In genomic region chr4:123664951-123665661, GRCm38 (mm10) we compare ENCODE assay signal across 7 mouse cellular contexts. TPM values are rescaled to one million over a fixed set of nuclear protein-coding genes. Genes with fewer than 3 reads are reported as not detected.
A peak's percentile ranks its signal among the peaks of the same experiment; 100 is the strongest.
DNase-seq lines count a peak whose midpoint lies in the region; ATAC-seq lines count a peak whose summit lies in the region.

No protein-coding gene starts in this region.

- H3K4me3 ChIP-seq in limb, embryonic 12.5 days (replicated peaks) = peak overlapping the region; percentile 92
- peak overlapping the region; percentile 76 for H3K4me3 ChIP-seq in midbrain, embryonic 15.5 days

- WGBS in limb, embryonic 12.5 days = under 1% methylated on average over 48 of the region's 58 CpGs
- under 1% methylated on average over 37 of the region's 58 CpGs for WGBS in midbrain, embryonic 15.5 days

- intact Hi-C loops in heart, postnatal 10 days (cut with DNase I) = no loop called here

- DNase-seq in 3134 (ENCODE audit: extremely low read depth, insufficient read length, low spot score) = peak; percentile 73
- peak; percentile 72 for DNase-seq in embryo, embryonic 10.5 days (ENCODE audit: low spot score)
- DNase-seq in heart, postnatal 10 days = peak; percentile 64 to 68
- no peak for DNase-seq in layer of hippocampus, adult 9-11 months

- ATAC-seq in CD4-positive, CD25-positive, alpha-beta regulatory T cell, adult 4 months = peak; percentile 9
- ATAC-seq in limb, embryonic 12.5 days (ENCODE audit: insufficient number of reproducible peaks, insufficient read depth, low FRiP score, low TSS enrichment, low read depth) = peak; percentile 12; the same call in 1 of the 2 replicates
- ATAC-seq in midbrain, embryonic 15.5 days (replicated peaks) = peak; percentile 43

- H3K36me3 ChIP-seq in limb, embryonic 12.5 days = no peaks in the 10 kb centered on the region
- no peaks in the 10 kb centered on the region for H3K36me3 ChIP-seq in midbrain, embryonic 15.5 days (replicated peaks)

- H3K9me3 ChIP-seq in limb, embryonic 12.5 days = no peaks in the 10 kb centered on the region
- H3K9me3 ChIP-seq in midbrain, embryonic 15.5 days = no peaks in the 10 kb centered on the region

- peak overlapping the region; percentile 99 for H3K27ac ChIP-seq in limb, embryonic 12.5 days
- peak overlapping the region; percentile 98 for H3K27ac ChIP-seq in midbrain, embryonic 15.5 days

- peak overlapping the region; percentile 84 for H3K4me2 ChIP-seq in limb, embryonic 12.5 days
- H3K4me2 ChIP-seq in midbrain, embryonic 15.5 days = peak overlapping the region; percentile 85

- no peaks in the 10 kb centered on the region for H3K27me3 ChIP-seq in limb, embryonic 12.5 days
- no peaks in the 10 kb centered on the region for H3K27me3 ChIP-seq in midbrain, embryonic 15.5 days (replicated peaks)

- peaks cover 50% of the 10 kb centered on the region for H3K4me1 ChIP-seq in limb, embryonic 12.5 days (replicated peaks)
- peaks cover 65% of the 10 kb centered on the region for H3K4me1 ChIP-seq in midbrain, embryonic 15.5 days

- peak overlapping the region; percentile 99 for H3K9ac ChIP-seq in limb, embryonic 12.5 days (replicated peaks)
- H3K9ac ChIP-seq in midbrain, embryonic 15.5 days = peak overlapping the region; percentile 92

RNA-seq across cellular contexts. Expression of gene Macf1, which starts 19.1 kb away (rescaled TPM):
- 100 to 1,000 TPM; 161 to 185 TPM for polyA plus RNA-seq in CD4-positive, CD25-positive, alpha-beta regulatory T cell, adult 4 months (2017; shearing (Covaris generic))
- total RNA-seq in heart, postnatal 10 days (2021) = 100 to 1,000 TPM; 316 to 364 TPM
- 61.5 and 62.1 TPM in 2 replicates for polyA plus RNA-seq in limb, embryonic 12.5 days (2016; fragmentation: Nextera tagmentation; extraction: Ambion mirVana)
- polyA plus RNA-seq in midbrain, embryonic 15.5 days (2015; fragmentation: Nextera tagmentation; extraction: Ambion mirVana) = 76.4 and 82.6 TPM in 2 replicates

RNA-seq across cellular contexts. Expression of gene Ndufs5, which starts 52.9 kb away (rescaled TPM):
- 100 to 1,000 TPM; 104 to 124 TPM for polyA plus RNA-seq in CD4-positive, CD25-positive, alpha-beta regulatory T cell, adult 4 months (2017; shearing (Covaris generic))
- 100 to 1,000 TPM; 334 to 374 TPM for total RNA-seq in heart, postnatal 10 days (2021)
- 337 and 345 TPM in 2 replicates for polyA plus RNA-seq in limb, embryonic 12.5 days (2016; fragmentation: Nextera tagmentation; extraction: Ambion mirVana)
- polyA plus RNA-seq in midbrain, embryonic 15.5 days (2015; fragmentation: Nextera tagmentation; extraction: Ambion mirVana) = 410 and 413 TPM in 2 replicates
